Mouse (Mus musculus) inflammation-experienced regulatory T-cells (primary cell): ENCODE measurements around the gene Serp1. TPM values are rescaled to one million over a fixed set of nuclear protein-coding genes. Genes with fewer than 3 reads are reported as not detected.

ENCODE experiments used
- polyA plus RNA-seq, 2 experiments: library from polyadenylated mRNA; unstranded; fragments of 100-300 nt; shearing (Covaris generic); gene quantifications; one replicate each; pipeline ENCODE4 v1.2.1; 2017

Gene Serp1
- polyA plus RNA-seq = 100 to 1,000 TPM; 129 to 143 TPM

DNA sequence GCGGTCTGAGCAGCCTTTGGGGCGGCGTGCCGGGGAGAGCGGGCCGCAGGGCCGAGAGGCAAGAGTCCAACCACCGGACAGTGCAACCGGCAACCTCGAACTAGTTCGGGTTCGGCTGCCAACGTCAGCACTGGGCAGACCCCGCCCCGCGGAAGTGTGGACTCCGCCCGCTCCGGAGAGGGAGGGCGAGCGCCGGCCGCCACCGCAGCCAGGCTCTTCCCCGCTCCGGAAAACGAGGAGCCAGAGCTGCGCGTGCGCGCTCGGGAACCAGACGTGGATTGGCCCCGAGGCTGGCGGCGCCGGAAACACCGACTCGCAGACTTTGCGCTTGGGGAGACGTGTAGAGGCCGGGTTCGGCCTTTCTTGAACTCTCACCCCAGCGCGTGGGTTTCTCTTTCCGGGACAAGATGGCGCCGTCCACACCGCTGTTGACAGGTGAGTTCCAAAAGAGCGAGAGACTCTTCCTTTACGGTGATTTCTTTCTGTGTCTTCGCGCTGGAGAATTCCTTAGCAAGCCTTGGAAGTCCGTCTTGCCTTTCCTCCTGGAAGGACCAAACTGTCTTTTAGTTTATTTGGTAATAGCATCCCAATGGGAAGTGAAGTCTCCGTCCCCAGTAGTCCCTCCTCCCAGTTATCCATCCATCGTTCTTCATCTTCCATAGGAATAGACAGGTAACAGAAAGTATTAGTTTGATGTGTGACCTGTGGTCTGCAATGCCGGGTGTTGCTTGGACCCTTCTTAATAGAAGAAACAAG is at the start of gene Serp1, which contains the start of gene Eif2a:
Serp1 (minus strand) TSS at position 241 of the 756 bp plus-strand sequence.
Eif2a (plus strand) TSS at position 170 of the 756 bp plus-strand sequence.

Other genes starting within 250 kb of the Serp1 start
- gene Tsc22d2, start 111.2 kb downstream of the Serp1 start, polyA plus RNA-seq = 10 to 100 TPM; 42.3 to 48.0 TPM
- 10 to 100 TPM; 22.3 to 23.0 TPM for gene Eif2a, start 71 bp downstream of the Serp1 start, polyA plus RNA-seq
- gene Selenot, start 50.7 kb upstream of the Serp1 start, polyA plus RNA-seq = 10 to 100 TPM; 18.3 to 28.8 TPM
- not detected for gene Erich6, start 111.3 kb upstream of the Serp1 start, polyA plus RNA-seq
- gene Siah2, start 166.5 kb upstream of the Serp1 start, polyA plus RNA-seq = 10 to 100 TPM; 13.0 to 23.8 TPM